Mouse (Mus musculus) hindbrain, embryonic 15.5 days (tissue): ENCODE measurements at regions not wholly inside any gene's neighbourhood (a gene's known extent, or its start where the extent isn't known, plus 50 kb on each side); places are given as distances from the start of the nearest gene placed in this dataset.

Experiments used
- ATAC-seq: fragments of 200-750 bp; cut with Nextera tagmentation; 2 replicates; pipeline ENCODE4 v1.8.0; 2017; ENCODE audit warnings: low read depth, moderate number of reproducible peaks, moderate TSS enrichment; ENCODE audit not compliant: low FRiP score
- H3K27ac ChIP-seq: fragments of 300-500 bp; sonication (generic); replicated peaks from 2 replicates; pipeline ENCODE4 v1.5.1; 2015; ENCODE audit warnings: mild to moderate bottlenecking, inconsistent platforms
- H3K27me3 ChIP-seq: fragments of 300-500 bp; sonication (generic); 2 replicates; pipeline ENCODE4 v1.6.1; 2015; ENCODE audit warnings: control low read depth, inconsistent platforms
- H3K36me3 ChIP-seq: fragments of 300-500 bp; sonication (generic); 2 replicates; pipeline ENCODE4 v1.6.1; 2015; ENCODE audit warnings: control low read depth, inconsistent platforms
- H3K4me1 ChIP-seq: fragments of 300-500 bp; sonication (generic); replicated peaks from 2 replicates; pipeline ENCODE4 v1.6.1; 2015; ENCODE audit warnings: control low read depth, inconsistent platforms
- H3K4me2 ChIP-seq: fragments of 300-500 bp; sonication (generic); 2 replicates; pipeline ENCODE4 v1.6.1; 2015; ENCODE audit warnings: moderate library complexity, mild to moderate bottlenecking, inconsistent platforms
- H3K4me3 ChIP-seq: fragments of 300-500 bp; sonication (generic); 2 replicates; pipeline ENCODE4 v1.5.1; 2015; ENCODE audit warnings: mild to moderate bottlenecking, inconsistent platforms
- H3K9ac ChIP-seq: fragments of 300-500 bp; sonication (generic); 2 replicates; pipeline ENCODE4 v1.6.1; 2015; ENCODE audit warnings: inconsistent platforms
- H3K9me3 ChIP-seq: fragments of 300-500 bp; sonication (generic); 2 replicates; pipeline ENCODE4 v1.6.1; 2016; ENCODE audit warnings: control low read depth, inconsistent platforms
- WGBS: fragments of 180-500 bp; shearing (Covaris S2); methylation state at CpG from one replicate; pipeline ENCODE4 v1.1.7; 2015; 5-methylcytosine and 5-hydroxymethylcytosine counted together

DNA sequence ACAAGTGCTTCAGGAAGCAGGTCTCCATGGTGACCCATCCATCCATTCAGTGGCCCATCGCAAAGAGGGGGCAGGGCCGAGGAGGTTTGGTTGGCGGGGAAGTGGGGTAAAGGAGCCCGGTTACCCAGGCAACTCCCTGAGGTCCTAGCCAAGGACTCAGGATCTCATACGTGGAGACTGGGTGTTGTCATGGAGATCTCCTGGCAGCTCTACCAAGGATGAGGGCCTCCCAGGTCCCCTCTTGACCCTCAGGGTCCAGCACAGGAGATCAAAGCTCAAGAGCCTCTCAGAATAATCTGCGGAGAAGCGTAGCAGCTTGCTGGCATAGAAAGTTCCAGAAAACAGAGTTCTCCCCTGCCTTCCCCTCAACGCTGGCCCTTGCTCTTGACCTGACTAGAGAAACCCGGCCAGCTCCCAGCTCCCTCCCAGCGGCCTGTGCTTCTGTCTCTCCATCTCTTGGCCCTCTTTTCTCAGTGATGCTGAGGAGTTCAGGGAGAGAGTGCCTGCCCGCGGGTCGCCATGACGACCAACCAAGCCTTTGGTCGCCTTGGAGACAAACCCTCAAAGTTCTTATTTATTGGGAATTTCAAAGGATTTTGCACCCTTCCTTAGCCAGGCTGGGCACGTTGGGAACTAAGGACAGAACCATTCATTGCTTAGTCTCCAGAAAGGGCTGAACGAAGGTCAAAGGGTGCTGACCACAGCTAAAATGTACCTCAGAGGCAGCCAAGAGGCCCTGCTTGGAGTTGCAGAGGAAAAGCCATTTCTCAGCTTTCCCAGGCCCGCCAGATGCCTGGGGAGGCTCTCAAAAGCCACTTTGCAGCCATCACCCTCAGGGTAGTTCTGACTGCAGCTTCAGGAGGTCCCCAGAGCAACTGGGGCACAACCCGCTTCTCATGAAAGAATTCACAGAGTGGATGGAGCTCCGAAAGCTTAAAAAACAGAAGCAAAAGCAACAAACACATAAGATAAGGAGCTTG is 60.0 kb downstream of the Ubiad1 start:
- no peak overlapping the region for H3K4me3 ChIP-seq
- H3K9ac ChIP-seq, result no peak overlapping the region
- peak; percentile 86 for ATAC-seq
- WGBS, result 15% methylated on average over 20 of the region's 20 CpGs
- no peaks in the 10 kb centered on the region for H3K9me3 ChIP-seq
- H3K27ac ChIP-seq, result peak overlapping the region; percentile 73
- peak overlapping the region; percentile 9; the same call in 1 of the 2 replicates for H3K4me2 ChIP-seq
- H3K4me1 ChIP-seq, result peaks cover 22% of the 10 kb centered on the region
- no peaks in the 10 kb centered on the region for H3K27me3 ChIP-seq
- no peaks in the 10 kb centered on the region for H3K36me3 ChIP-seq

DNA sequence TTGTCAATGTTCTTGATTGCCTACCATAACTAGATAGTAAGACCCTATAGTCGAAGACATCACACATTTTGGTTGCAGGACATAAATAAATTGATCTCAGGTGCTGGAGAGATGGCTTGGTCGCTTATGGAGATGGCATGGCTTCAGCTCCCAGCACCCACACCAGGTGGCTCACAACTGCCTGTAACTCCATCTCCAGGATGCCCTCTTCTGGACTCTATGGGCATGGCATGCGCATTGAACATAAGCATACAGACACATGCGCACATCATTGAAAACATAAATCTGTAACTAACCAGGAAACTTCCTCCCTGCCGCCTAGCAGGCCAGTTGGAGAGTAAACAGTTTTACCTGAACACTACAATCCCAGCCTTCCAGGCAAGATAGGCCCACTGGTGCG is 64.0 kb downstream of the Ubiad1 start:
- 90% methylated on average over 6 of the region's 6 CpGs for WGBS
- peaks cover 43% of the 10 kb centered on the region for H3K4me1 ChIP-seq

DNA sequence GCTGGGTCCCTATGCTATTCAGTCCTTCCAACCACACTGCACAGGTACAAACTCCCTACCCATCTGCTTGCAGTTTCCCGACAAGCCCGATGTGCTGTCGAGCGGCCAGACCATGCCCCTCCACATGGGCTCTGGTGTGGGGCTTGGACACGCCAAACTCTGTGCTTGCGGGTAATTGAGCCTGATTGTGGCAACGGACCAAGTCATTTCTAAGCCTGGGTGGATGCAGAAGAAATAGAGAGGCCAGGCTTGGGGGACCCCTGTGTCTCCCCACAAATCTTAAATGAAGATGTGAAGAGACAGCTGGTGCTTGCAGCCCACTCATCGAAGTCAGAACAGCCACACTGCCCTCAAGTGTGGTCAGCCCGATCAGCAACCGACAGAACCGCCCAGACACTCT is 66.1 kb downstream of the Ubiad1 start:
- ATAC-seq, result 0 out of 2 replicates have a peak, but pooled peaks have one; percentile 5
- Histone ChIP-seq H3K27me3 (no peaks in the 10 kb centered on the region), H3K4me2 (no peak overlapping the region), H3K4me3 (no peak overlapping the region), H3K27ac (no peak overlapping the region), H3K9ac (no peak overlapping the region), H3K4me1 (peaks cover 24% of the 10 kb centered on the region), H3K36me3 (no peaks in the 10 kb centered on the region), H3K9me3 (no peaks in the 10 kb centered on the region)
- WGBS, result 57% methylated on average over 11 of the region's 11 CpGs

More for the DNA sequence above, 64.0 kb downstream of the Ubiad1 start:
- Histone ChIP-seq H3K27ac (no peak overlapping the region), H3K36me3 (no peaks in the 10 kb centered on the region), H3K9me3 (no peaks in the 10 kb centered on the region), H3K4me2 (no peak overlapping the region), H3K9ac (no peak overlapping the region), H3K27me3 (no peaks in the 10 kb centered on the region), H3K4me3 (no peak overlapping the region)
- no peak for ATAC-seq

DNA sequence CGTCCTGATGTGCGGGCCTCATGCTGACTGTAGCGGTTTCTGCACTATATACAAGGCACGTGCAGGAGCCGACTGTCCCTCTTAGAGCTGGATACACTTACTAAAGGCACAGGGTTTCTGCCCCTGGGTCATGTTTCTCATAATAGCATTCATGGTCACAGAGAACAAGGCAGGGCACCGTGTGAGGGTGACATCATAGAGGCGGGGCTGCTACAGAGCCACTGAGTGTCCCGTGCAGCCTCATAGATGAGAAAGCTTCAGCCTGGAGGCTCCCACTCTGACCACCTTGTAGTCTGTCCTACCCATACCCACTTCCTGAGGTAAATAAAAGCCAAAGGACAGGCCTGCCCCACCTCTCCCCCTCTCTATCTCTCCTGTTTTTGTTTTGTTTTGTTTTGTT is 67.2 kb downstream of the Ubiad1 start:
- H3K9me3 ChIP-seq, result no peaks in the 10 kb centered on the region
- no peak overlapping the region for H3K27ac ChIP-seq
- no peak for ATAC-seq
- H3K4me3 ChIP-seq, result no peak overlapping the region
- H3K27me3 ChIP-seq, result no peaks in the 10 kb centered on the region
- WGBS, result 27% methylated on average over 8 of the region's 8 CpGs
- no peak overlapping the region for H3K4me2 ChIP-seq
- H3K9ac ChIP-seq, result no peak overlapping the region
- peaks cover 26% of the 10 kb centered on the region for H3K4me1 ChIP-seq
- no peaks in the 10 kb centered on the region for H3K36me3 ChIP-seq

DNA sequence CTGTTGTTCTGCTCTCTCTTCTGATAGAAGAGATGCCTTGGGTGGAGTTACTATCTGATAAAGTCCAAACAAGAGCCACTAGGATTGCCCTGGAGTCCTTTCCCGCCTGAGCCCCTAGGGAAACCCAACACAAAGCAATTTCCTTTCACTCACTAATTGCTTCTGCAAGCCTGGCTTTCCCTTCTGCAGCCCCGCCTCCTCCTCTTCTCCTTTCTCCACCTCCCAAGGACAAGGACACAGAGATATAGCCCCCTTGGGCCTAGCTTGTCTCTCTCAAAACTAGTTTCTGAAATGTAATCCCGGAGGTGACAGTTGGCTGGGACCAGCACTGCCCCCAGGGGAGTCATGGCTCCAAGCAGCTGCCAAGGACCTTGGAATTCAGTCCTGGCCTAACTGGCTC is 68.1 kb downstream of the Ubiad1 start:
- ATAC-seq, result no peak
- Histone ChIP-seq H3K36me3 (no peaks in the 10 kb centered on the region), H3K4me1 (peaks cover 26% of the 10 kb centered on the region), H3K9me3 (no peaks in the 10 kb centered on the region), H3K27ac (no peak overlapping the region), H3K4me3 (no peak overlapping the region), H3K27me3 (no peaks in the 10 kb centered on the region), H3K9ac (no peak overlapping the region), H3K4me2 (no peak overlapping the region)
- 18% methylated on average over 3 of the region's 3 CpGs for WGBS

DNA sequence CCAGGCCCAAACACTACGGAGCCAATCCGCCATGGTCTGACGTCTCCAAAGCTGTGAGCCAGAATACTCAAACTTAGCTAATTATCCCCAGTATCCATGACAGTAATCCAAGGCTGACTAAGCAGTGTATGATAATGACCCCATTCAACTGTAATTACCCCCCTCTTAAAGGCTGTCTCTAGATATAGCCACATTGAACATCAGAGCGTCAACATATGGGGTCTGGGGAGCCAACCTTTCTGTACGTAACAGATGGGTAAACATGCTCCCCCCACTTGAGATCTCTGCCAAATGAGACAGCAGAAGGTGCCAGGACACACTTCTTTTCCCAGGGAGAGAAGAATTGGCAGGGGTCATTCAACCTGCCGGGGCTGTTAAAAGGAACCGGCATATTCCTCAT is 73.1 kb downstream of the Ubiad1 start:
- Histone ChIP-seq H3K27me3 (no peaks in the 10 kb centered on the region), H3K4me1 (peaks cover 9% of the 10 kb centered on the region), H3K36me3 (no peaks in the 10 kb centered on the region), H3K9me3 (no peaks in the 10 kb centered on the region), H3K9ac (no peak overlapping the region), H3K4me3 (no peak overlapping the region), H3K4me2 (no peak overlapping the region), H3K27ac (no peak overlapping the region)
- peak; percentile 64 for ATAC-seq
- 64% methylated on average over 7 of the region's 7 CpGs for WGBS

DNA sequence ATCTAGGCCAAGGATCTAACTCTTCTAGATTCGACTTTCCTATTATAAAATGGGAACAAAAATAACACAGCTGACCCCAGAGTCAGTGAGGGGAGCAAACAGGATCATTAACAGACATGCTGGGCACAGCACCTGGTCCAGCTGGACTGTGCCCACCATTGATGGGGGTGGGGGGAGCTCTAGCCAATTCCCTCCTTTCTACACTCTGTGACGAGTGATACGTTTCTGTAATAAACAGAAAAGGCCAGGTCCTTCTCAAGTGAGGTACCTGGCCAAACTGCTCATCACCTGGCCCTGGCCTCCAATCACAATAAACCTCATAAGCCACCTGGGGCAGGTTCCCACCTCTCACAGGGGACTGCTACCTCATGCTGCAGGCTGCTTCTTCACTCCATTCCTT is 76.9 kb downstream of the Ubiad1 start:
- no peak overlapping the region for H3K9ac ChIP-seq
- WGBS, result 77% methylated on average over 3 of the region's 3 CpGs
- 0 out of 2 replicates have a peak, but pooled peaks have one; percentile 8 for ATAC-seq

DNA sequence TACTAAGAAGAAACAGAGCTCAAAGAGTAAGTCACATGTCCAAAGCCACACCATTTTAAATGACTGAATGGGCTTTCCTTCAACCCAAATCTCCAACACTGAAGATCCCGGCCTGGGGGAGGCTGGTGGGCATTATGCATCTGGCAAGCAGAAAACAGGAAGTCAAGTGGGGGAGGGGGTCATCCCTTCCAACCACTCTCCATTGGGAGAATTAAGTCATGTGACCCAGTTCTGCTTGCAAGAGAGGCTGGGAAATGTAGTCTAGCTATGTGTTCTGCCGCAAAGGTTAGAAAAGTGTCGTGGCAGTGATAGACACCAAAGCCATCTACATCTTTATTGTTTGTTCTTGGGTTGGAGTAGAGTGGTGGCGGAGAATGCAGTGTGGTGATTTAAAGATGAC is 78.0 kb upstream of the Disp3 start:
- H3K4me2 ChIP-seq, result no peak overlapping the region
- no peaks in the 10 kb centered on the region for H3K9me3 ChIP-seq
- no peak; the same call in 1 of the 2 replicates for ATAC-seq
- no peak overlapping the region for H3K9ac ChIP-seq
- H3K4me3 ChIP-seq, result no peak overlapping the region
- peaks cover 3% of the 10 kb centered on the region; the same call in 1 of the 2 replicates for H3K4me1 ChIP-seq
- 60% methylated on average over 4 of the region's 4 CpGs for WGBS
- H3K27me3 ChIP-seq, result no peaks in the 10 kb centered on the region
- H3K36me3 ChIP-seq, result no peaks in the 10 kb centered on the region
- no peak overlapping the region for H3K27ac ChIP-seq

More for the DNA sequence above, 76.9 kb downstream of the Ubiad1 start:
- Histone ChIP-seq H3K4me1 (no peaks in the 10 kb centered on the region), H3K9me3 (no peaks in the 10 kb centered on the region), H3K4me3 (no peak overlapping the region), H3K27ac (no peak overlapping the region), H3K36me3 (no peaks in the 10 kb centered on the region), H3K27me3 (no peaks in the 10 kb centered on the region), H3K4me2 (no peak overlapping the region)

DNA sequence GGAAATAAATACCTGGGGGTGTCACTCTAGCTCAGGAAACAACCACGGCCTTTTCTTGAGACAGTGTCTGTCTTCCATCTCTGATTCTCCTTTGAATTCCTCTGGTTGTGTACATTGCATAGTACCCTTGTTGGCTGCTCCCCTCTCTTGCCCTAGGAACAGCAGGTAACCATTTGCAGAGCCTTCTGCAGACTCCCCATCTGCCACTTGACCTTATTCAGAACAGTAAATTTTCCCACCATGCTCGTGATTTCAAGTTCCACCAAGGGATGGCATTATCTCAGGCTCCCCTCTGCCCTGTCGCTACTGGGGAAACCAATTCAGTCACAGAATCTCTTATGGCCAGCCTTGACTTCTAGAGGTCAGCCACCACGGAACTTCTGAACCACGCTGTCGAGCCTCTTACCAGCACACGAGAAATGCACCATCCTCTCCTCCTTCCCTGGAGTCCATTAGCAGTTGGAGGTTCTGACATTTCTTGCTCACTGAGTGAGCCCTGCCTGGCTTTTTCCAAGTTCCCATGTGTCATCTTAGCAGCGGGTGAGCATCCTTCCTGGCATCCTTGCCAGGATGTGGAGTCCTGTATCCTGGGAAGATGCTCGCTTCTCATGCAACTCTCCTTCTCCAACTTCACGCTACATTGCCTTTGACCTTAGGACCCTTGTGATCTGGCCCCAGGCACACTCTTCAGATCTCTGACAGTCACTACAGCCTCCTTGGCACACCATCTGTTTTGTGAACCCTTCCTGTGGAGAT is 75.8 kb upstream of the Disp3 start:
- H3K27ac ChIP-seq, result no peak overlapping the region
- peaks cover 10% of the 10 kb centered on the region; the same call in 1 of the 2 replicates for H3K4me1 ChIP-seq
- H3K4me3 ChIP-seq, result no peak overlapping the region
- H3K9ac ChIP-seq, result no peak overlapping the region
- H3K4me2 ChIP-seq, result no peak overlapping the region
- 79% methylated on average over 10 of the region's 10 CpGs for WGBS
- H3K9me3 ChIP-seq, result no peaks in the 10 kb centered on the region
- no peaks in the 10 kb centered on the region for H3K27me3 ChIP-seq
- ATAC-seq, result no peak
- H3K36me3 ChIP-seq, result no peaks in the 10 kb centered on the region

DNA sequence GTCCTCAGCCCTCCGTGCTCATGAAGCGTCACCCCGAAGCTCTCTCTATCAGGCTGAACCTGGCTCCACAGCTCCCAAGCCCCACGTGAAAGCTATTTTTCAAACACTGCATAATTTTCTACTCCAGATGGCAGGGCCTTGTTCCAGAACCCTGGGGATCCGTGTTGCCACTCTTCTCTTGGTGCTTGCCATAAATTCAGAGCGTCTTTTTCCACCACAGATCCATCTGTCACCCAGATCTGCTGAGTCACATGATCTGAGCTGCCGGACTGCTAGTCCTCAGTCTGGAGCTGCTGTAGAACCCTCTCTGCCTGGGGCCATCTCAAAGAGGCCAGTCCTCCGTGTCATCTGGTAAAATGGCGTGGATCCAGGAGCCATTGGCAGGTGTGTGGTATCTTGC is 73.2 kb upstream of the Disp3 start:
- peak; percentile 53; the same call in 1 of the 2 replicates for ATAC-seq
- peak overlapping the region; percentile 56 for H3K27ac ChIP-seq

DNA sequence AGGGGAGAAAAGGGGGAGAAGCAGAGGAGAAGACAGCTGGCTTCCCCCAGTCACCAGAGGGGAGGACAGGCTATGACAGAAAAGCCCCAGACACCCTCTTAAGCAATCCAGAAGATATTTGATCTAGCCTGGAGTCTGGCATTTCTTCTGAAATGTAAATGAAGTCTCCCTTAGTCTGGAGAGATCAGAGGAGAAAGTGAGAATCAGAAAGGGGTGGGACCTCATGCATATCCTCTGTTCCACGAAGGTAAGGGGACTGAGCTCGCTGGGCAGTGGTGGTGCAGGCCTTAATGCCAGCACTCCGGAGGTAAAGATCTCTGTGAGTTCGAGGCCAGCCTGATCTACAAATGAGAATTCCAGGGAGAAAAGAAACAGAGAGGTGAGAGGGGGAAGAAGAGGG is 70.6 kb upstream of the Disp3 start:
- Histone ChIP-seq H3K36me3 (no peaks in the 10 kb centered on the region), H3K27me3 (no peaks in the 10 kb centered on the region), H3K4me2 (no peak overlapping the region), H3K27ac (no peak overlapping the region), H3K4me1 (peaks cover 38% of the 10 kb centered on the region), H3K9me3 (no peaks in the 10 kb centered on the region), H3K9ac (no peak overlapping the region), H3K4me3 (no peak overlapping the region)
- WGBS, result 58% methylated on average over 4 of the region's 4 CpGs
- ATAC-seq, result no peak

More for the DNA sequence above, 73.2 kb upstream of the Disp3 start:
- WGBS, result 46% methylated on average over 9 of the region's 9 CpGs
- no peaks in the 10 kb centered on the region for H3K9me3 ChIP-seq
- H3K27me3 ChIP-seq, result no peaks in the 10 kb centered on the region
- H3K4me2 ChIP-seq, result no peak overlapping the region
- peaks cover 33% of the 10 kb centered on the region for H3K4me1 ChIP-seq
- no peak overlapping the region for H3K9ac ChIP-seq
- H3K36me3 ChIP-seq, result no peaks in the 10 kb centered on the region
- H3K4me3 ChIP-seq, result no peak overlapping the region

DNA sequence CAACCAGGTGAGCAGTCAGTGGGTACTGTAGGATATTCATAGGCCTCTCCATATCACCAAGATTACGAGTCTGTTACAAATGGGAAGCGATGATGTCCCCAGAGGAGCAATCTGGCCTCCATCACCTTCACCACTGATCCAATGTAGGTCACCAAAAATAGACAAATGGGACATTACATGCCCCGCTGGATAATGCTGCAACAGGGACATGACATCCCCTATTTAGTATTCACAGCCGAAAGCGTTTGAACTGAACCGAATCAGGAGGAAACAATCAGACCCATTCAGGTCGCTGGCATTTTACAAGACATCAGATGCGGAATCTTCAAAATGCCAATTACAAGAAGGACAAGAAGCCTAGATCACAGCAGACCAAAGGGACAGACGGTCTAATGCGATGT is 69.5 kb upstream of the Disp3 start:
- WGBS, result 47% methylated on average over 10 of the region's 10 CpGs

More for the DNA sequence above, 69.5 kb upstream of the Disp3 start:
- H3K27me3 ChIP-seq, result no peaks in the 10 kb centered on the region
- H3K4me3 ChIP-seq, result no peak overlapping the region
- no peak overlapping the region for H3K4me2 ChIP-seq
- peaks cover 38% of the 10 kb centered on the region for H3K4me1 ChIP-seq
- no peaks in the 10 kb centered on the region for H3K36me3 ChIP-seq
- H3K27ac ChIP-seq, result peak overlapping the region; percentile 53
- no peaks in the 10 kb centered on the region for H3K9me3 ChIP-seq
- H3K9ac ChIP-seq, result no peak overlapping the region
- ATAC-seq, result no peak
